Mouse (Mus musculus) brain, adult 10 weeks (tissue): ENCODE results near the gene H2al1o. TPM values are rescaled to one million over a fixed set of nuclear protein-coding genes. Genes with fewer than 3 reads are reported as not detected.

Source experiments
- polyA plus RNA-seq: library from polyadenylated mRNA; stranded (reverse); fragments of 350-450 nt; fragmentation: Illumina TruSeq; extraction: RNeasy Lipid Tissue Mini Kit (QIAGEN cat#74804); gene quantifications from one replicate; pipeline ENCODE4 v1.2.3, GENCODE M21; 2015; ENCODE audit warnings: low read depth, low replicate concordance

The H2al1o gene
- polyA plus RNA-seq, result not detected

GRCm38 (mm10) chrX:9572309-9572708 is at the start of gene H2al1o:
H2al1o (minus strand) TSS chrX:9572409.

Other genes with a start within 250 kb of the H2al1o start
- not detected for gene H2al1k, start 221.8 kb downstream of the H2al1o start, polyA plus RNA-seq
- 0.24 TPM for gene Cybb, start 84.6 kb downstream of the H2al1o start, polyA plus RNA-seq
- gene Dynlt3, start 90.6 kb upstream of the H2al1o start, polyA plus RNA-seq, result 237 TPM